Comparison of ENCODE assay signal across 23 mouse cellular contexts in the genomic region with DNA sequence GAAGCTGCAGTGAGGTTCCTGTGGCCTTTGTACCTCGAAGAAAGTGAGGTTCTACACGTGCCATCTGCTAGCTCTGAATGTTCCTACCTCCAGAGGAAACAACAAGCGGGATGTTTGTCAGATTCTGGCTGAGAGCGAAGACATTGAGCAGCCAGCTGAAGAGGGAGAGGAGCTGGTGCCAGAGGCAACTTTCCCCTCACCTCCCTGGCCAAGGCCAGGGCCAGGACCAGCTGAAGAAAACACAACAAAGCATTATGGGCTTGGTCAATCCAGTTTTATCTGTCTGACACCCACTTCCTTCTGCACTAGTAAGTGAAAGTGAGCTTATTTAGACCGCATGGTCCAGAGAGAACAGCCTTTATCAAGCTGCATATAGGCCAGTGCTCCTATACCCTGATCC.
"Had no signal": no experiment of that assay in that cellular context is flagged by ENCODE, and none has a peak within 500 bp of the region (broad histone marks: within the 10 kb centered on the region; RNA-seq: fewer than 3 reads in every experiment).

No protein-coding gene starts in this region.

- ATAC-seq: hindbrain, postnatal 0 days; intestine, embryonic 16.5 days had no signal

- H3K27me3 ChIP-seq: heart, embryonic 12.5 days; hindbrain, embryonic 13.5 days; hindbrain, embryonic 15.5 days; kidney, embryonic 15.5 days; limb, embryonic 12.5 days; liver, embryonic 13.5 days had no signal

- H3K27ac ChIP-seq: hindbrain, embryonic 13.5 days; hindbrain, embryonic 15.5 days; hindbrain, postnatal 0 days; kidney, embryonic 15.5 days; layer of hippocampus, adult 2 months; left cerebral cortex, adult 2 months; limb, embryonic 10.5 days; limb, embryonic 12.5 days; liver, embryonic 13.5 days had no signal

- H3K9me3 ChIP-seq: heart, embryonic 12.5 days; hindbrain, embryonic 13.5 days; hindbrain, embryonic 15.5 days; kidney, embryonic 15.5 days; limb, embryonic 10.5 days; limb, embryonic 12.5 days; liver, embryonic 13.5 days had no signal

- H3K4me2 ChIP-seq: heart, embryonic 12.5 days; hindbrain, embryonic 13.5 days; hindbrain, embryonic 15.5 days; kidney, embryonic 15.5 days; limb, embryonic 12.5 days; liver, embryonic 11.5 days; liver, embryonic 13.5 days had no signal

- H3K9ac ChIP-seq: heart, embryonic 12.5 days; hindbrain, embryonic 13.5 days; hindbrain, embryonic 15.5 days; kidney, embryonic 15.5 days; limb, embryonic 12.5 days; liver, embryonic 13.5 days had no signal

- H3K4me1 ChIP-seq: kidney, embryonic 15.5 days; limb, embryonic 10.5 days; limb, embryonic 12.5 days had no signal

- DNase-seq: gastrocnemius, postnatal 14 days; gastrocnemius, postnatal 36 days; heart, postnatal 10 days; heart, postnatal 36 days; kidney, adult 11 months; kidney, adult 2 months; kidney, adult 9 months; kidney, postnatal 10 days; kidney, postnatal 25 days; kidney, postnatal 4 days; liver; liver, embryonic 13.5 days had no signal

- H3K4me3 ChIP-seq: heart, embryonic 12.5 days; hindbrain, embryonic 13.5 days; hindbrain, embryonic 15.5 days; kidney, embryonic 15.5 days; layer of hippocampus, adult 2 months; left cerebral cortex, adult 2 months; limb, embryonic 10.5 days; limb, embryonic 12.5 days; liver, embryonic 13.5 days had no signal
